Mouse (Mus musculus): Measurements from ENCODE around the gene Mcl1. TPM values are rescaled to one million over a fixed set of nuclear protein-coding genes. Genes with fewer than 3 reads are reported as not detected.
A peak's percentile ranks its signal among the peaks of the same experiment; 100 is the strongest.
"Not testable (repeated sequence)": the region's sequence is repeated elsewhere in the genome, so short reads cannot be mapped to it uniquely, and the experiment has no call there.

Mcl1 gene
- total and polyA plus RNA-seq, 3 experiments = 39.1 to 139 (median 134) TPM

DNA sequence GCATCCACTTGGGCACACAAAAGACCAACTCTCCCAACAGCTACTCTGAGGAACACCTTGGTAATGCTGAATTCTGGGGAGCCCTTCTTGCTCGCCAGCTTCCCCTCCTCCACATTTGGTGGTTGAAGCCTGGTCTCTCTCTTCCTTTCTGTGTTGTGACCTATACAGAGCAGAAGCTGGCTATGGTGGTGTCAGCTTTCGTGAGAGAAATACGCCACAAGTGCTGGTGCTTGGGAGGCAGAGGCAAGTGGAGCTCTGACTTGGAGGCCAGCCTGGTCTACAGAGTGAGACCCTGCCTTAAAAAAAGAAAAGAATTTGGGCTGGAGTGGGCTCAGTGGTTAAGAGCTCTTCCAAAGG is 10.7 kb downstream of the Mcl1 start:
- Histone ChIP-seq H3K4me3 (no peak overlapping the region), H3K79me2 (replicated peaks; ENCODE audit: control insufficient read depth, insufficient read depth, low read length) (peaks cover 7% of the 10 kb centered on the region; the same call in 1 of the 2 replicates), H3K36me3 (ENCODE audit: control insufficient read depth, insufficient read depth, low read length) (peaks cover 42% of the 10 kb centered on the region), H3K27ac (peak overlapping the region; percentile 54), H3K27me3 (ENCODE audit: control insufficient read depth, insufficient read depth, low read length) (no peaks in the 10 kb centered on the region), H3K4me1 (ENCODE audit: control insufficient read depth, insufficient read depth, low read length) (peaks cover 52% of the 10 kb centered on the region), H3K9ac (ENCODE audit: low read depth, low read length) (peak overlapping the region; percentile 29; the same call in 1 of the 2 replicates)
- intact Hi-C loops (cut with DNase I) = no loop called here
- TF ChIP-seq POLR2A (IDR thresholded peaks at IDR 0.05; ENCODE audit: insufficient read depth, low read depth, low read length) = no peak
- TF ChIP-seq CTCF (IDR thresholded peaks at IDR 0.05) = no peak
- no peak for DNase-seq
- 76% methylated on average over 3 of the region's 3 CpGs for WGBS

DNA sequence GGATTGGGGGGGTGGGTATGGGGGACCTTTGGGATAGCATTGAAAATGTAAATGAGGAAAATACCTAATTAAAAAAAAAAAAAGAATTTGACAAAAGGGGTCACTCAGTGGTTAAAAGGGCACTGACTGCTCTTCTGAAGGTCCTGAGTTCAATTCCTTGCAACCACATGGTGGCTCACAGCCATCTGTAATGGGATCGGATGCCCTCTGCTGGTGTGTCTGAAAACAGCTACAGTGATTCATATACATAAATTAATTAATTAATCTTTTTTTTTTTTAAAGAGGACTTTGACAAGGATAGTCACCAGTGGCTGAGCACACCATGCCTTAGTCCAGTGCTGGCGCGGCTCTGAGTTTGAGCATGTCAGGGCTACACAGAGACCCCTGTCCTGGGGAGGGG is 11.8 kb downstream of the Mcl1 start:
- Histone ChIP-seq H3K27ac (peak overlapping the region; percentile 96; the same call in 1 of the 2 replicates), H3K36me3 (ENCODE audit: control insufficient read depth, insufficient read depth, low read length) (peaks cover 35% of the 10 kb centered on the region), H3K4me1 (ENCODE audit: control insufficient read depth, insufficient read depth, low read length) (peaks cover 55% of the 10 kb centered on the region)
- H3K27me3 ChIP-seq (ENCODE audit: control insufficient read depth, insufficient read depth, low read length); H3K4me3 ChIP-seq; DNase-seq; H3K79me2 ChIP-seq (replicated peaks; ENCODE audit: control insufficient read depth, insufficient read depth, low read length); intact Hi-C loops (cut with DNase I); H3K9ac ChIP-seq (ENCODE audit: low read depth, low read length): not testable (repeated sequence)
- WGBS = 90% methylated on average over 3 of the region's 3 CpGs
- peak; percentile 48 for TF ChIP-seq CTCF (IDR thresholded peaks at IDR 0.05)

DNA sequence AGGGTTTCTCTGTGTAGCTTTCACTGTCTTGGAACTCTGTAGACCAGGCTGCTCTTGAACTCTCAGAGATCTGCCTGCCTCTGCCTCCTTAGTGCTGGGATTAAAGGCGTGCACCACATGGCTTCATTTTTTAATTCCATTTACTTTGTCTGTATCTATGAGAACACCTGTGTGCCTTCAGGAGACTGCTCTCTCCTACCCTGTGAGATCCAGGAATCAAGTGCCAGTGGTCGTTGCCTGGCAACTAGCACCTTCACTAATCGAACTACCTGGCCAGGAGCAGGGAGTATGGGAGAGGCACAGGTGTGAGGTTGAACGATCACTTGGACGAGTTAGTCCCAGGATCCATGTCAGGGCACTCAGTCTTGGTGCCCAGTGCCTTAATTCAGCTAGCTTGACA is 12.6 kb downstream of the Mcl1 start:
- DNase-seq = no peak
- Histone ChIP-seq H3K79me2 (replicated peaks; ENCODE audit: control insufficient read depth, insufficient read depth, low read length) (peaks cover 4% of the 10 kb centered on the region; the same call in 1 of the 2 replicates), H3K4me3 (no peak overlapping the region), H3K27me3 (ENCODE audit: control insufficient read depth, insufficient read depth, low read length) (no peaks in the 10 kb centered on the region), H3K4me1 (ENCODE audit: control insufficient read depth, insufficient read depth, low read length) (peaks cover 56% of the 10 kb centered on the region), H3K27ac (peak overlapping the region; percentile 96), H3K9ac (ENCODE audit: low read depth, low read length) (no peak overlapping the region), H3K36me3 (ENCODE audit: control insufficient read depth, insufficient read depth, low read length) (peaks cover 32% of the 10 kb centered on the region)
- intact Hi-C loops (cut with DNase I) = no loop called here
- TF ChIP-seq CTCF (IDR thresholded peaks at IDR 0.05) = no peak
- no peak for TF ChIP-seq EP300 (IDR thresholded peaks at IDR 0.05; ENCODE audit: insufficient read depth, low read depth, low read length)
- 82% methylated on average over 5 of the region's 5 CpGs for WGBS

DNA sequence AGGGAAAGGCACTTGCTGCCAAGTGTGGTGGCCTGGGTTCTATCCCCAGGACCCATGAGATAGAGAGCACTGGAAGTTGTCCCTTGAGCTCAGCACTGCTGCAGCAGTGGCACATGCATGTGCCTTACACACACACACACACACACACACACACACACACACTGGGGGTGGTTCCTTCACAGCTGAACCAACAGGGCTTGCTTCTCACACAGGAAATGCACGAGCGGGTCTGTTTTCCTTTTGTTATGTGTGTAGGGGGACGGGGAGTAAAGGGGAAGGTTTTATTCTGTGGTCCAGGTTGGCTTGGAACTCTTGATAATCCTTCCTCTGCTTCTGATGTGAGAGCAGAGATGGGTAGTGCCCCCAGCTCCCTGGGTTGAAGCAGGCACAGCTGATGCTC is 13.9 kb downstream of the Mcl1 start:
- peaks cover 25% of the 10 kb centered on the region for H3K36me3 ChIP-seq (ENCODE audit: control insufficient read depth, insufficient read depth, low read length)
- no peaks in the 10 kb centered on the region for H3K27me3 ChIP-seq (ENCODE audit: control insufficient read depth, insufficient read depth, low read length)
- intact Hi-C loops (cut with DNase I) = no loop called here
- no peak for DNase-seq
- peaks cover 4% of the 10 kb centered on the region; the same call in 1 of the 2 replicates for H3K79me2 ChIP-seq (replicated peaks; ENCODE audit: control insufficient read depth, insufficient read depth, low read length)
- peak; percentile 55; the same call in 1 of the 2 replicates for TF ChIP-seq EP300 (IDR thresholded peaks at IDR 0.05; ENCODE audit: insufficient read depth, low read depth, low read length)
- TF ChIP-seq POLR2A (IDR thresholded peaks at IDR 0.05; ENCODE audit: insufficient read depth, low read depth, low read length) = no peak
- TF ChIP-seq CTCF (IDR thresholded peaks at IDR 0.05) = no peak
- H3K27ac ChIP-seq = peak overlapping the region; percentile 96
- H3K4me1 ChIP-seq (ENCODE audit: control insufficient read depth, insufficient read depth, low read length) = peaks cover 57% of the 10 kb centered on the region
- WGBS = 18% methylated on average over 3 of the region's 3 CpGs
- no peak overlapping the region for H3K4me3 ChIP-seq
- peak overlapping the region; percentile 11 for H3K9ac ChIP-seq (ENCODE audit: low read depth, low read length)

DNA sequence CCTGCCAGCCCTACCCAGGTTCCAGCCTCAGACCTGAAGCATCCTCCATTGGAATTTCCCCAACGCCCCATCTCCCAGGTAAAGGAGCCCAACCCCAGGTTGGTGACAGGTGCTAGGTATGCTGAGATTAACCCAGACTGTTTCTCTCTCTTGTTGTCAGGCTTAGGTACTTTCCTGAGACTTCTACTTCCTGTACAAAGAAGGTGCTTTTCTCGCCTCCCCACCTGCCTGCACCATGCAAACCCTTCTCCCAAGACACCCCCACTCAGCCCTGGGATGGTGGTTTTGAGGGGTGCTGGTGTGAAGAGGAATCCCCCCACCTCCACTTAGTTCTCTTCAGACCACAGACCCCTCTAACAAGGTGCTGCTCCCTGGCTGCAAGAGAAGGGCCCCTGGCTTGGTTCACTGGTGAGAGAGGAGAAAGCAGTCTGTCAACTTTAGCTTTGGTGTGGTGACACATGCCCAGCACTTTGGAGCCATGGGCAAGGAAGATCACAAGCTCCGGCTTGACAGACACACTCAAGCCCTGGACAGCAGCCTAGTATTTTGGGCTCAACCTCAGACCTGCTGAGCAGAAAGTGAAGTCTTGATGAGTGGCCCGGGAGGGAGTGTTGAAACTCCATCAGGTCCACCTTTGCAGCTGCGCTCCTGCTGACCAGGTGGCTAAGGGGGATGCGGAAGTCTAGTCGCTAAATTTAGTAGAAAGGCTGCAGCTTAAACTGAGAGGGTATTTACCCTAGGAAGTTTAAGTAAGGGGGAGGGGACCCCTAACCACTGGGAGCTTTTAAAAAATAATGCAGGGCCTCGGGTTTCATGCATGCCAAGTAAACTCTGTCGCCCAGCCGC is 14.5 kb downstream of the Mcl1 start:
- peak overlapping the region; percentile 31; the same call in 1 of the 2 replicates for H3K4me3 ChIP-seq
- no peaks in the 10 kb centered on the region for H3K27me3 ChIP-seq (ENCODE audit: control insufficient read depth, insufficient read depth, low read length)
- TF ChIP-seq CTCF (IDR thresholded peaks at IDR 0.05) (0 out of 2 replicates have a peak, but pooled peaks have one; percentile 4), POLR2A (IDR thresholded peaks at IDR 0.05; ENCODE audit: insufficient read depth, low read depth, low read length) (peak; percentile 30; the same call in 1 of the 2 replicates), EP300 (IDR thresholded peaks at IDR 0.05; ENCODE audit: insufficient read depth, low read depth, low read length) (peak; percentile 95)
- peak; percentile 60 to 73 for DNase-seq
- peaks cover 22% of the 10 kb centered on the region for H3K36me3 ChIP-seq (ENCODE audit: control insufficient read depth, insufficient read depth, low read length)
- intact Hi-C loops (cut with DNase I) = no loop called here
- peak overlapping the region; percentile 96 for H3K27ac ChIP-seq
- 24% methylated on average over 10 of the region's 10 CpGs for WGBS
- H3K4me1 ChIP-seq (ENCODE audit: control insufficient read depth, insufficient read depth, low read length) = peaks cover 54% of the 10 kb centered on the region
- H3K9ac ChIP-seq (ENCODE audit: low read depth, low read length) = peak overlapping the region; percentile 79
- peaks cover 4% of the 10 kb centered on the region; the same call in 1 of the 2 replicates for H3K79me2 ChIP-seq (replicated peaks; ENCODE audit: control insufficient read depth, insufficient read depth, low read length)

DNA sequence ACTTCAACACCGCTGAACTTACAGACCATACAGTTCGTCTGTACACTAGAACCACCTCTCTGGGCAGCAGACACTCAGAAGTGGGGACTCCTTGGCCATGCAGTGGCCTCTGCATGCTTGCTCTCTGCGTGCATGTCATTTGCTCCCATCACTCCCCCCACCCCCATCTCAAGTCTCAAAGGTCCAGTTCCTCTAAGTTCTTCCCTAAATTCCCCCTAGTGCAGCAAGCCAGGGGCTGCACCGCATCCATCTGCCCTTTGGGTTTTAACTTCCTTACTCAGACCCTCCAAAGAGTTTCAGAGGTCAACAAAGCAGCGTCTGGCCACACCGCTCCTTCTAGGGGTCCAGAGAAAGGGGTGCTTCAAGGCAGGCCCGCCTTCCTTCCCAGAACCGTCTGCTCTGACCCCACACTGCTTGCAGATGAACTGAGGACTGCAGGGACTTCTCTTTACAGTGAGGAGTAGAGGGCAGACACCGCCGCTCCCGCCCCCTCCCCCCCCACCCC is 15.2 kb downstream of the Mcl1 start:
- Histone ChIP-seq H3K79me2 (replicated peaks; ENCODE audit: control insufficient read depth, insufficient read depth, low read length) (peaks cover 4% of the 10 kb centered on the region; the same call in 1 of the 2 replicates), H3K36me3 (ENCODE audit: control insufficient read depth, insufficient read depth, low read length) (peaks cover 22% of the 10 kb centered on the region), H3K4me1 (ENCODE audit: control insufficient read depth, insufficient read depth, low read length) (peaks cover 50% of the 10 kb centered on the region), H3K27me3 (ENCODE audit: control insufficient read depth, insufficient read depth, low read length) (no peaks in the 10 kb centered on the region), H3K4me3 (peak overlapping the region; percentile 31; the same call in 1 of the 2 replicates), H3K27ac (peak overlapping the region; percentile 96), H3K9ac (ENCODE audit: low read depth, low read length) (peak overlapping the region; percentile 79)
- peak; percentile 67 to 71 for DNase-seq
- intact Hi-C loops (cut with DNase I) = loop anchor here (2.0 kb wide), 1 partner anchor 21 kb away; no protein-coding TSS in a partner anchor
- WGBS = 7% methylated on average over 11 of the region's 11 CpGs
- TF ChIP-seq EP300 (IDR thresholded peaks at IDR 0.05; ENCODE audit: insufficient read depth, low read depth, low read length) = no peak
- peak; percentile 18; the same call in 1 of the 2 replicates for TF ChIP-seq POLR2A (IDR thresholded peaks at IDR 0.05; ENCODE audit: insufficient read depth, low read depth, low read length)
- TF ChIP-seq CTCF (IDR thresholded peaks at IDR 0.05) = no peak

Data from heart, adult 2 months (tissue).